9 mouse cellular contexts compared by ENCODE assay signal in the genomic region with DNA sequence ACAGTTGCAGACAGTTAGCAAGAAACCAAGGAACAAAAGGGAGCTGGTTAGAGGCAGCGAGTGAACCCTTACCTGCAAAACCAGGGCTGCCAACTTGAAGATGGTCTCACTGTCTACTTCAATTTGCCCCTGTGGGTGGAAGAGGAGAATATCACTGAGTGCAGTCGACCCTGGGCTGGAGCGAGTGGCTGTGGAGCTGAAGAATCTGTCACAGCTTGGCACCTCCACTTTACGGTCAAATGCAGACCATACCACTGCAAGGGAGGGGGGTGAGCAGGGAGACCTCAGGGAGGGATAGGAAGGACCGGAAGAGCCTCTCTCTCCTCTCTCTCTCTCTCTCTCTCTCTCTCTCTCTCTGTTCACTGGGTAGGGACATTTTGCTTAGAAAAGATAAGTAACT.
DNase-seq lines count a peak whose midpoint lies in the region; ATAC-seq and TF ChIP-seq lines count a peak whose summit lies in the region.
"Had no signal": no experiment of that assay in that cellular context is flagged by ENCODE, and none has a peak within 500 bp of the region (broad histone marks: within the 10 kb centered on the region; RNA-seq: fewer than 3 reads in every experiment).

No protein-coding gene starts in this region.

- peak; percentile 60 for DNase-seq in forebrain, embryonic 10.5 days (ENCODE audit: extremely low spot score, low spot score)
- DNase-seq in forebrain, postnatal 0 days, result no peak
- DNase-seq in ovary, postnatal 10 days (ENCODE audit: low spot score), result no peak
- no peak for DNase-seq in layer of hippocampus, postnatal 10 days (ENCODE audit: low spot score in 2 of 2)

- peaks cover under 1% of the 10 kb centered on the region; the same call in 1 of the 2 replicates for H3K36me3 ChIP-seq in forebrain, embryonic 10.5 days (replicated peaks)
- H3K36me3 ChIP-seq in forebrain, postnatal 0 days (ENCODE audit: insufficient read depth), result no peaks in the 10 kb centered on the region
- no peaks in the 10 kb centered on the region for H3K36me3 ChIP-seq in intestine, postnatal 0 days (ENCODE audit: control insufficient read depth, insufficient read depth)
- no peaks in the 10 kb centered on the region for H3K36me3 ChIP-seq in midbrain, embryonic 16.5 days (ENCODE audit: control insufficient read depth, insufficient read depth, low read length)
- H3K36me3 ChIP-seq: embryonic facial prominence, embryonic 15.5 days had no signal

- peaks cover 80% of the 10 kb centered on the region for H3K4me1 ChIP-seq in forebrain, embryonic 10.5 days
- no peaks in the 10 kb centered on the region for H3K4me1 ChIP-seq in forebrain, postnatal 0 days (ENCODE audit: insufficient read depth)
- H3K4me1 ChIP-seq in intestine, postnatal 0 days (replicated peaks; ENCODE audit: control insufficient read depth, insufficient read depth, low read length), result 0 out of 2 replicates have a peak, but pooled peaks cover 7% of the 10 kb centered on the region
- H3K4me1 ChIP-seq in midbrain, embryonic 16.5 days (ENCODE audit: control insufficient read depth, insufficient read depth, low read length), result peaks cover 15% of the 10 kb centered on the region; the same call in 1 of the 2 replicates

- peak overlapping the region; percentile 46 for H3K4me3 ChIP-seq in forebrain, embryonic 10.5 days
- H3K4me3 ChIP-seq in forebrain, postnatal 0 days (ENCODE audit: low read depth, low read length), result no peak overlapping the region
- peak overlapping the region; percentile 37 for H3K4me3 ChIP-seq in intestine, postnatal 0 days (ENCODE audit: low read depth, low read length)
- no peak overlapping the region for H3K4me3 ChIP-seq in midbrain, embryonic 16.5 days (ENCODE audit: low read depth, low read length)
- H3K4me3 ChIP-seq: embryonic facial prominence, embryonic 15.5 days had no signal

- H3K27me3 ChIP-seq in forebrain, embryonic 10.5 days (ENCODE audit: poor library complexity, severe bottlenecking), result peaks cover 46% of the 10 kb centered on the region
- H3K27me3 ChIP-seq in forebrain, postnatal 0 days (ENCODE audit: insufficient read depth, low read length), result no peaks in the 10 kb centered on the region
- no peaks in the 10 kb centered on the region for H3K27me3 ChIP-seq in intestine, postnatal 0 days (replicated peaks; ENCODE audit: control insufficient read depth, insufficient read depth, low read length)
- H3K27me3 ChIP-seq in midbrain, embryonic 16.5 days (ENCODE audit: control insufficient read depth, insufficient read depth, low read depth, low read length), result no peaks in the 10 kb centered on the region; the same call in 1 of the 2 replicates
- H3K27me3 ChIP-seq: embryonic facial prominence, embryonic 15.5 days had no signal

- no peaks in the 10 kb centered on the region for H3K9me3 ChIP-seq in forebrain, embryonic 10.5 days
- no peaks in the 10 kb centered on the region for H3K9me3 ChIP-seq in forebrain, postnatal 0 days (ENCODE audit: low read length)
- H3K9me3 ChIP-seq in intestine, postnatal 0 days (ENCODE audit: control insufficient read depth), result no peaks in the 10 kb centered on the region
- no peaks in the 10 kb centered on the region for H3K9me3 ChIP-seq in midbrain, embryonic 16.5 days (replicated peaks; ENCODE audit: control insufficient read depth, low read length, poor library complexity, severe bottlenecking)
- H3K9me3 ChIP-seq: embryonic facial prominence, embryonic 15.5 days had no signal

- peak overlapping the region; percentile 82 for H3K27ac ChIP-seq in forebrain, embryonic 10.5 days
- no peak overlapping the region for H3K27ac ChIP-seq in forebrain, postnatal 0 days (ENCODE audit: low read depth, low read length)
- peak overlapping the region; percentile 41; the same call in 1 of the 2 replicates for H3K27ac ChIP-seq in intestine, postnatal 0 days (ENCODE audit: low read depth, low read length)
- no peak overlapping the region for H3K27ac ChIP-seq in midbrain, embryonic 16.5 days (ENCODE audit: low read length)
- H3K27ac ChIP-seq: embryonic facial prominence, embryonic 15.5 days had no signal

- no peak overlapping the region for H3K4me2 ChIP-seq in forebrain, postnatal 0 days (ENCODE audit: low read depth)
- peak overlapping the region; percentile 59 for H3K4me2 ChIP-seq in intestine, postnatal 0 days (replicated peaks; ENCODE audit: low read depth)
- H3K4me2 ChIP-seq in midbrain, embryonic 16.5 days (ENCODE audit: low read length), result 0 out of 2 replicates have a peak overlapping the region, but pooled peaks have one; percentile 11
- H3K4me2 ChIP-seq: embryonic facial prominence, embryonic 15.5 days had no signal

- 5% methylated on average over 5 of the region's 5 CpGs for WGBS in forebrain, embryonic 10.5 days
- 23% methylated on average over 5 of the region's 5 CpGs for WGBS in forebrain, postnatal 0 days
- 30% methylated on average over 5 of the region's 5 CpGs for WGBS in intestine, postnatal 0 days
- WGBS in midbrain, embryonic 16.5 days, result 9% methylated on average over 5 of the region's 5 CpGs

- H3K9ac ChIP-seq in forebrain, postnatal 0 days, result no peak overlapping the region
- H3K9ac ChIP-seq in intestine, postnatal 0 days (ENCODE audit: low read depth, low read length), result no peak overlapping the region
- H3K9ac ChIP-seq in midbrain, embryonic 16.5 days (ENCODE audit: low read depth, low read length), result no peak overlapping the region
- H3K9ac ChIP-seq: embryonic facial prominence, embryonic 15.5 days had no signal

- ATAC-seq in forebrain, postnatal 0 days, result no peak
- peak; percentile 43 for ATAC-seq in activated CD4-positive, CD25-positive, alpha-beta regulatory T cell, adult 4 months
- peak; percentile 55; the same call in 1 of the 2 replicates for ATAC-seq in intestine, postnatal 0 days
- no peak for ATAC-seq in midbrain, embryonic 16.5 days
- ATAC-seq in granulocyte monocyte progenitor cell, adult 5-6 weeks (replicated peaks; ENCODE audit: poor library complexity, severe bottlenecking), result no peak

- no peak for TF ChIP-seq CTCF in forebrain, postnatal 0 days (IDR thresholded peaks at IDR 0.05; ENCODE audit: low read depth)
- no peak for TF ChIP-seq CTCF in intestine, postnatal 0 days (IDR thresholded peaks at IDR 0.05; ENCODE audit: low read depth)

Comparison
In these comparisons a context has a peak if more than half of its experiments do, and no peak if none do; other contexts are left out.
1. H3K27ac ChIP-seq: peak in forebrain, embryonic 10.5 days (single experiment) and intestine, postnatal 0 days (single experiment); none in forebrain, postnatal 0 days (single experiment) and midbrain, embryonic 16.5 days (single experiment).
2. H3K4me3 ChIP-seq: peak in forebrain, embryonic 10.5 days (single experiment) and intestine, postnatal 0 days (single experiment); none in forebrain, postnatal 0 days (single experiment) and midbrain, embryonic 16.5 days (single experiment).
3. ATAC-seq: peak in activated CD4-positive, CD25-positive, alpha-beta regulatory T cell, adult 4 months (single experiment) and intestine, postnatal 0 days (single experiment); none in forebrain, postnatal 0 days (single experiment), midbrain, embryonic 16.5 days (single experiment) and granulocyte monocyte progenitor cell, adult 5-6 weeks (single experiment).